Mouse (Mus musculus) limb, embryonic 12.5 days (tissue): ENCODE measurements around the gene Tubb2a. TPM values are rescaled to one million over a fixed set of nuclear protein-coding genes. Genes with fewer than 3 reads are reported as not detected.

Experiments used
- ATAC-seq: fragments of 200-750 bp; cut with Nextera tagmentation; 2 replicates; pipeline ENCODE4 v1.8.0; 2017; ENCODE audit warnings: low read depth, moderate TSS enrichment; ENCODE audit not compliant: insufficient number of reproducible peaks, insufficient read depth, low FRiP score, low TSS enrichment
- H3K27ac ChIP-seq: fragments of 300-500 bp; sonication (generic); 2 replicates; pipeline ENCODE4 v1.5.1; 2016; ENCODE audit warnings: mild to moderate bottlenecking, moderate library complexity
- H3K27me3 ChIP-seq: fragments of 300-500 bp; sonication (generic); 2 replicates; pipeline ENCODE4 v1.6.1; 2016; ENCODE audit warnings: mild to moderate bottlenecking, moderate library complexity
- H3K36me3 ChIP-seq: fragments of 300-500 bp; sonication (generic); 2 replicates; pipeline ENCODE4 v1.6.1; 2016; ENCODE audit warnings: mild to moderate bottlenecking, moderate library complexity
- H3K4me1 ChIP-seq: fragments of 300-500 bp; sonication (generic); replicated peaks from 2 replicates; pipeline ENCODE4 v1.6.1; 2016
- H3K4me2 ChIP-seq: fragments of 300-500 bp; sonication (generic); 2 replicates; pipeline ENCODE4 v1.6.1; 2016; ENCODE audit warnings: mild to moderate bottlenecking, moderate library complexity
- H3K4me3 ChIP-seq: fragments of 300-500 bp; sonication (generic); replicated peaks from 2 replicates; pipeline ENCODE4 v1.5.1; 2016; ENCODE audit warnings: mild to moderate bottlenecking
- H3K9ac ChIP-seq: fragments of 300-500 bp; sonication (generic); replicated peaks from 2 replicates; pipeline ENCODE4 v1.6.1; 2016; ENCODE audit warnings: mild to moderate bottlenecking, moderate library complexity
- H3K9me3 ChIP-seq: fragments of 300-500 bp; sonication (generic); 2 replicates; pipeline ENCODE4 v1.6.1; 2016; ENCODE audit warnings: mild to moderate bottlenecking, moderate library complexity
- WGBS: fragments of 180-500 bp; shearing (Covaris S2); methylation state at CpG from one replicate; pipeline ENCODE4 v1.1.7; 2016; 5-methylcytosine and 5-hydroxymethylcytosine counted together
- polyA plus RNA-seq: library from polyadenylated mRNA; unstranded; fragments of >200 nt; fragmentation: Nextera tagmentation; extraction: Ambion mirVana; gene quantifications from 2 replicates; pipeline ENCODE4 v1.2.1, GENCODE M21; 2016

Tubb2a gene
- 79.8 and 80.1 TPM in 2 replicates for polyA plus RNA-seq

- Histone ChIP-seq H3K4me2 (peak within 1 kb of the TSS; percentile 95), H3K4me1 (peaks cover 16% of the 10 kb centered on the region), H3K36me3 (peaks cover 8% of the 10 kb centered on the region; the same call in 1 of the 2 replicates), H3K9me3 (no peaks in the 10 kb centered on the region), H3K27me3 (no peaks in the 10 kb centered on the region; the same call in 1 of the 2 replicates), H3K4me3 (peak within 1 kb of the TSS; percentile 63), H3K27ac (no peak within 1 kb of the TSS), H3K9ac (peak within 1 kb of the TSS; percentile 66)
- under 1% methylated on average over 45 of the region's 45 CpGs for WGBS
- ATAC-seq, result peak; percentile 89
Observed at GRCm38 (mm10) chr13:34077492-34078271, at the start of gene Tubb2a. TSS of gene Tubb2a (minus strand) at chr13:34078007.

GRCm38 (mm10) chr13:34125711-34126110 is 47.9 kb upstream of the Tubb2a start:
- H3K4me3 ChIP-seq, result no peak overlapping the region
- peaks cover 23% of the 10 kb centered on the region for H3K36me3 ChIP-seq
- peaks cover 15% of the 10 kb centered on the region for H3K4me1 ChIP-seq
- no peaks in the 10 kb centered on the region for H3K9me3 ChIP-seq
- no peak overlapping the region for H3K27ac ChIP-seq
- no peak overlapping the region for H3K9ac ChIP-seq
- H3K4me2 ChIP-seq, result no peak overlapping the region
- no peaks in the 10 kb centered on the region for H3K27me3 ChIP-seq
- 82% methylated on average over 4 of the region's 4 CpGs for WGBS
- no peak for ATAC-seq

DNA sequence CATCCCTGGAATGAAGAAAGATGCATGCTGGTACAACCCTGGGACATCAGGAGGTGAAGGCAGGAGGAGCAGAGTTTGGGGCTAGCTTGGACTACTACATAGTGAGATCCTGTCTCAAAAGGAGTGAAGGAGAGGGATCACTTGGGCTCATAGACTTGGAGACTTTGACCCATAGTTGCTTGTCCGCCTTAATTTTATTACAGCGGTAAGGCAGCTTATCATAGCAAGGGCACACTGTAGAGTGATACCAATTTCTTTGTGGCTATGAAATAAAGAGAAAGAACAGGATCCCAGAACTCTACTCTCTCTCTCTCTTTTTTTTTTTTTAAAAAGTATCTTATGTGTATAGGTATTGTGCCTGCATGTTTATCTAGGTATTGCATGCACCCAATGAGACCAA is 42.7 kb upstream of the Tubb2a start:
- peaks cover 15% of the 10 kb centered on the region for H3K36me3 ChIP-seq
- no peaks in the 10 kb centered on the region; the same call in 1 of the 2 replicates for H3K4me1 ChIP-seq
- H3K27ac ChIP-seq, result no peak overlapping the region
- no peak overlapping the region for H3K4me3 ChIP-seq
- WGBS, result 96% methylated on average over 2 of the region's 2 CpGs
- no peak overlapping the region for H3K4me2 ChIP-seq
- ATAC-seq, result no peak
- H3K27me3 ChIP-seq, result no peaks in the 10 kb centered on the region
- H3K9me3 ChIP-seq, result no peaks in the 10 kb centered on the region
- no peak overlapping the region for H3K9ac ChIP-seq

DNA sequence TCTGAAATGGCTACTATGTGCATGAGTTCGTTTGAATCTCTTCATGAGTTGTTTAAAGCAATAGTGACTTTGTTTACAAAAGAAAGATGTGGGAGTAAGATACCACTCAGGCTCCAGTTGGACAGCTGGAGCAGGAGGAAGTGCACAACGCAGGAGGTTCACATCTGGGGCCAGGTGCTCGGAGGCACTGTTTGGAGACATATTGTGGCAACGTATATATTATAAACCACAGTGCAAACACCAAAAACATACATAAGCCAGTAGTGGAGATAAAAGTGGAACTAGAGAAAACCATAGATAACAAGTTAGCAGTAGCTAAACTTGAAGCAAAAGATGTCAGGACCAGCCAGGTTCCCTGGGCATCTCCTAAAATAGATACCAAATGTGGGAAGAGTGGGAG is 41.6 kb upstream of the Tubb2a start:
- H3K4me3 ChIP-seq, result no peak overlapping the region
- H3K9me3 ChIP-seq, result no peaks in the 10 kb centered on the region
- H3K4me1 ChIP-seq, result no peaks in the 10 kb centered on the region
- no peak for ATAC-seq
- no peak overlapping the region for H3K27ac ChIP-seq
- H3K4me2 ChIP-seq, result no peak overlapping the region
- peaks cover 10% of the 10 kb centered on the region for H3K36me3 ChIP-seq
- H3K27me3 ChIP-seq, result no peaks in the 10 kb centered on the region
- WGBS, result 74% methylated on average over 4 of the region's 4 CpGs
- no peak overlapping the region for H3K9ac ChIP-seq

DNA sequence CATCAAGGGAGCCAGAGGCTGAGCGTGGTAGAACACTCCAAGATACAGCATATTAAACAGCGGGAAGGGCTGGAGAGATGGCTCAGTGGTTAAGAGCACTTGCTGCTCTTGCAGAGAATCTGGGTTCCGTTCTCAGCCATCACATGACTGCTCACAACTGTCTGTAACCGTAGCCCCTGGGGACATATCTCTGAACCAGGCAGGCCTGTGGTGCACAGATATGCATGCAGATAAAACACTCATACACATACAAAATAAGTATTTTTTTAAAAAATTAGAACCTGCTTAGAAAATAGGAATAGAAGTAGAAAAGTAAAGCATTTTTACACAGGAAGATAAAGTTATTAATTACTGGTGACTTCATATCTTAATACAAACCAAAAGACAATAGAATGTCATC is 41.0 kb upstream of the Tubb2a start:
- H3K9me3 ChIP-seq, result no peaks in the 10 kb centered on the region
- 80% methylated on average over 4 of the region's 4 CpGs for WGBS
- H3K4me2 ChIP-seq, result no peak overlapping the region
- H3K27ac ChIP-seq, result no peak overlapping the region
- H3K9ac ChIP-seq, result no peak overlapping the region
- H3K36me3 ChIP-seq, result peaks cover 4% of the 10 kb centered on the region
- H3K27me3 ChIP-seq, result no peaks in the 10 kb centered on the region
- H3K4me1 ChIP-seq, result no peaks in the 10 kb centered on the region
- H3K4me3 ChIP-seq, result no peak overlapping the region
- ATAC-seq, result no peak

- Histone ChIP-seq H3K27me3 (no peaks in the 10 kb centered on the region), H3K36me3 (no peaks in the 10 kb centered on the region), H3K4me1 (no peaks in the 10 kb centered on the region), H3K4me3 (no peak overlapping the region), H3K9me3 (no peaks in the 10 kb centered on the region), H3K27ac (no peak overlapping the region), H3K4me2 (no peak overlapping the region), H3K9ac (no peak overlapping the region)
- ATAC-seq, result no peak
- WGBS, result 81% methylated on average over 6 of the region's 6 CpGs
Observed at GRCm38 (mm10) chr13:34116508-34116907, 38.7 kb upstream of the Tubb2a start.

DNA sequence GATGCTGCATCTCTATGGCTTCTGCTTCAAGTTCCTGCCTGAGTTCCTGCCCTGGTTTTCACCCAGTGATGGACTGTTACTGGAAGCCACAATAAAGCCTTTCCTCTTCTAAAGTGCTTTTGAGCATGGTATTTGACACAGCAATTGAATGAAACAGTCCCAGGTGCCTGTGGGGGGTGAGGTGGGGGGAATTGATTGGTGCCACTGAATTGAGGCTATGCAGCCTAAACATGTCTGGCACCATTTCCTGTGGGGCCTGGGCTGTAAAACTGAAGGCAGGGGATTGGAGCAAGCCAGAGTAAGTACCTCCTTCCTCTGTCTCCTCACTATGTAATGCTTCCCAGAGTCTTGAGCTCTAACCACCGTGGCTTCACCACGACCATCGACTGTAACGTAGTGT is 36.8 kb upstream of the Tubb2a start:
- WGBS, result 62% methylated on average over 4 of the region's 4 CpGs

DNA sequence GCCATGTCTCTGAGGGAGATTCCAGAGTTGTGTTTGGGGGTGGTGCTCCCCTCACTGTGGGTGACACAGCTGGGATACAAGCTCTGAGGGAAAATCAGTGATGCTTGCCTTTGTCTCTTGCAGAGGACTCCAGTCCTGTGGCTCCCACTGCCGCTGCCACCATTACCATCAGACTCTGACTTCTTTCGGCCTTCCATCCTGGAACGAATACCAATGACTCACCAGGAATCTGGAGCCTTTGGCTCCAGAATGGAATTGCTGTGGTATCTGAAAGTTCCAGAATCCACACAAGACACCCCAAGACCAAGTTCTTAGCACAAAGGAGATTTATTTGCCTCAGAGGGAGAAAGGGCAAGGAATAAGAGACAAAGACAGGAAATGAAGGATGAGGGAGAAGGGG is 35.3 kb upstream of the Tubb2a start:
- H3K27me3 ChIP-seq, result no peaks in the 10 kb centered on the region
- no peaks in the 10 kb centered on the region for H3K4me1 ChIP-seq
- H3K36me3 ChIP-seq, result no peaks in the 10 kb centered on the region
- no peak overlapping the region for H3K27ac ChIP-seq
- H3K9me3 ChIP-seq, result no peaks in the 10 kb centered on the region
- H3K9ac ChIP-seq, result no peak overlapping the region
- H3K4me2 ChIP-seq, result no peak overlapping the region
- WGBS, result 94% methylated on average over 3 of the region's 3 CpGs
- ATAC-seq, result no peak
- H3K4me3 ChIP-seq, result no peak overlapping the region

More for the DNA sequence above, 36.8 kb upstream of the Tubb2a start:
- ATAC-seq, result no peak
- Histone ChIP-seq H3K36me3 (no peaks in the 10 kb centered on the region), H3K4me2 (no peak overlapping the region), H3K9ac (no peak overlapping the region), H3K9me3 (no peaks in the 10 kb centered on the region), H3K27ac (no peak overlapping the region), H3K4me3 (no peak overlapping the region), H3K4me1 (no peaks in the 10 kb centered on the region), H3K27me3 (no peaks in the 10 kb centered on the region)

GRCm38 (mm10) chr13:34112369-34113081 is 34.7 kb upstream of the Tubb2a start:
- 86% methylated on average over 5 of the region's 5 CpGs for WGBS
- H3K4me1 ChIP-seq, result no peaks in the 10 kb centered on the region
- no peak overlapping the region for H3K27ac ChIP-seq
- H3K27me3 ChIP-seq, result no peaks in the 10 kb centered on the region
- H3K9me3 ChIP-seq, result no peaks in the 10 kb centered on the region
- no peak overlapping the region for H3K4me3 ChIP-seq
- H3K36me3 ChIP-seq, result no peaks in the 10 kb centered on the region
- H3K9ac ChIP-seq, result no peak overlapping the region
- ATAC-seq, result no peak
- no peak overlapping the region for H3K4me2 ChIP-seq

DNA sequence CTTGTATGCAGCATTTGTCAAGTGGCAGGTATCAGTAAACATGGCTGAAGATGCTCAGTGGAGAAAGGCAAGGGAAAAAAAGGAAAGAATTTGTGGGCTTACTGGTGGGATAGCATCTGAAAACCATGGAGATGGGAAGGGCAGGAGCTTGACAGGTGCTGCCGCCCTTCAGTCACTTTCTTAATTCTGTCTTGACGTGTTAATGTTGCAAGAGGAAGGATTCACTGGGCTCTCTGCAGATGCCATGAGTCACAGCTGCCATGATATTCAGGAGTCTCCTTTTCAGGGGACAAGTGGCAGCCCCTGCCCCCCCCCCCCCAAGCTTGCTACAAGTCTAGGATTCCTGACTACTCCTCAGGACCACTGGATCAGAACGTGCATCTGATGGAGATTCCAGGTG is 34.1 kb upstream of the Tubb2a start:
- H3K4me3 ChIP-seq, result no peak overlapping the region
- no peak for ATAC-seq
- no peaks in the 10 kb centered on the region for H3K4me1 ChIP-seq
- H3K9ac ChIP-seq, result no peak overlapping the region
- no peaks in the 10 kb centered on the region for H3K36me3 ChIP-seq
- no peak overlapping the region for H3K27ac ChIP-seq
- H3K9me3 ChIP-seq, result no peaks in the 10 kb centered on the region
- no peaks in the 10 kb centered on the region for H3K27me3 ChIP-seq
- H3K4me2 ChIP-seq, result no peak overlapping the region
- WGBS, result 87% methylated on average over 3 of the region's 3 CpGs

- no peak for ATAC-seq
- no peak overlapping the region for H3K4me2 ChIP-seq
- no peaks in the 10 kb centered on the region for H3K4me1 ChIP-seq
- H3K27me3 ChIP-seq, result no peaks in the 10 kb centered on the region
- WGBS, result 66% methylated on average over 5 of the region's 5 CpGs
- H3K27ac ChIP-seq, result no peak overlapping the region
- no peaks in the 10 kb centered on the region for H3K36me3 ChIP-seq
- H3K9ac ChIP-seq, result no peak overlapping the region
- H3K9me3 ChIP-seq, result no peaks in the 10 kb centered on the region
- H3K4me3 ChIP-seq, result no peak overlapping the region
Observed at GRCm38 (mm10) chr13:34111019-34111418, 33.2 kb upstream of the Tubb2a start.
